Mouse (Mus musculus): Measurements from ENCODE around the gene Ttc39b.

GRCm38 (mm10) chr4:83214822-83215558 lies 109.1 kb downstream of the Ttc39b start:
- TF ChIP-seq CTCF (IDR thresholded peaks at IDR 0.05; ENCODE audit: low read depth) (no peak), EP300 (optimal IDR thresholded peaks at IDR 0.05) (no peak)

Measured in stomach, postnatal 0 days (tissue).